Mouse (Mus musculus) neural tube, embryonic 14.5 days (tissue): ENCODE data around the gene Tmem8b. TPM values are rescaled to one million over a fixed set of nuclear protein-coding genes. Genes with fewer than 3 reads are reported as not detected.
A peak's percentile ranks its signal among the peaks of the same experiment; 100 is the strongest.

Experiments used
- ATAC-seq: fragments of 200-750 bp; cut with Nextera tagmentation; 2 replicates; pipeline ENCODE4 v1.8.0; 2017; ENCODE audit warnings: low read depth, mild to moderate bottlenecking, moderate TSS enrichment, moderate library complexity
- H3K27ac ChIP-seq: fragments of 300-500 bp; sonication (generic); 2 replicates; pipeline ENCODE4 v1.5.1; 2014; ENCODE audit warnings: low read depth, mild to moderate bottlenecking, control low read depth, low read length, moderate library complexity, mixed read lengths
- H3K27me3 ChIP-seq: fragments of 300-500 bp; sonication (generic); 2 replicates; pipeline ENCODE4 v1.6.1; 2014; ENCODE audit warnings: low read length; ENCODE audit not compliant: control insufficient read depth, insufficient read depth
- H3K36me3 ChIP-seq: fragments of 300-500 bp; sonication (generic); 2 replicates; pipeline ENCODE4 v1.6.1; 2014; ENCODE audit warnings: low read length, mixed read lengths; ENCODE audit not compliant: control insufficient read depth, insufficient read depth
- H3K4me1 ChIP-seq: fragments of 300-500 bp; sonication (generic); 2 replicates; pipeline ENCODE4 v1.6.1; 2014; ENCODE audit warnings: low read length; ENCODE audit not compliant: control insufficient read depth, insufficient read depth
- H3K4me2 ChIP-seq: fragments of 300-500 bp; sonication (generic); 2 replicates; pipeline ENCODE4 v1.6.1; 2014; ENCODE audit warnings: mild to moderate bottlenecking, low read depth, low read length, control low read depth
- H3K4me3 ChIP-seq: fragments of 300-500 bp; sonication (generic); 2 replicates; pipeline ENCODE4 v1.5.1; 2014; ENCODE audit warnings: low read depth, low read length, control low read depth, mixed read lengths
- H3K9ac ChIP-seq: fragments of 300-500 bp; sonication (generic); replicated peaks from 2 replicates; pipeline ENCODE4 v1.6.1; 2014; ENCODE audit warnings: low read depth, mild to moderate bottlenecking, control low read depth, low read length, mixed read lengths
- H3K9me3 ChIP-seq: fragments of 300-500 bp; sonication (generic); 2 replicates; pipeline ENCODE4 v1.6.1; 2016; ENCODE audit warnings: low read length; ENCODE audit not compliant: control insufficient read depth
- WGBS: fragments of 180-500 bp; shearing (Covaris S2); extraction: QIAGEN DNeasy Blood & Tissue Kit; methylation state at CpG from one replicate; pipeline ENCODE4 v1.1.7; 2014; 5-methylcytosine and 5-hydroxymethylcytosine counted together
- polyA plus RNA-seq: library from polyadenylated mRNA; unstranded; fragments of >200 nt; fragmentation: Nextera tagmentation; extraction: Ambion mirVana; gene quantifications from 2 replicates; pipeline ENCODE4 v1.2.1, GENCODE M21; 2014

Gene Tmem8b
- 11.4 and 13.3 TPM in 2 replicates for polyA plus RNA-seq

GRCm38 (mm10) chr4:43668782-43669427 lies at the start of gene Tmem8b, which contains the start of gene Fam221b:
Tmem8b (plus strand) TSS chr4:43668971.
Fam221b (minus strand) TSS chr4:43669145.
- peak; percentile 94 for ATAC-seq
- Histone ChIP-seq H3K36me3 (no peaks in the 10 kb centered on the region), H3K27ac (peak within 1 kb of the TSS; percentile 58), H3K4me1 (peaks cover 22% of the 10 kb centered on the region), H3K9me3 (no peaks in the 10 kb centered on the region), H3K4me2 (peak within 1 kb of the TSS; percentile 93), H3K4me3 (peak within 1 kb of the TSS; percentile 83), H3K27me3 (no peaks in the 10 kb centered on the region), H3K9ac (peak within 1 kb of the TSS; percentile 98)
- 1% methylated on average over 16 of the region's 41 CpGs for WGBS

- H3K9me3 ChIP-seq, result no peaks in the 10 kb centered on the region
- H3K27me3 ChIP-seq, result no peaks in the 10 kb centered on the region
- ATAC-seq, result no peak
- 88% methylated on average over 4 of the region's 4 CpGs for WGBS
- no peak overlapping the region for H3K4me2 ChIP-seq
- no peaks in the 10 kb centered on the region for H3K4me1 ChIP-seq
- H3K9ac ChIP-seq, result no peak overlapping the region
- no peaks in the 10 kb centered on the region for H3K36me3 ChIP-seq
- H3K27ac ChIP-seq, result no peak overlapping the region
- no peak overlapping the region for H3K4me3 ChIP-seq
Measured at GRCm38 (mm10) chr4:43620146-43620778, 48.5 kb upstream of the Tmem8b start.

GRCm38 (mm10) chr4:43629106-43629817 lies 39.5 kb upstream of the Tmem8b start:
- Histone ChIP-seq H3K4me2 (no peak overlapping the region; the same call in 1 of the 2 replicates), H3K9ac (no peak overlapping the region), H3K4me1 (peaks cover 29% of the 10 kb centered on the region), H3K4me3 (no peak overlapping the region), H3K36me3 (no peaks in the 10 kb centered on the region), H3K27ac (no peak overlapping the region), H3K9me3 (0 out of 2 replicates have a peak, but pooled peaks cover 3% of the 10 kb centered on the region), H3K27me3 (no peaks in the 10 kb centered on the region)
- whole genome bisulfite sequencing, result 45% methylated on average over 20 of the region's 20 CpGs
- peak; percentile 51; the same call in 1 of the 2 replicates for ATAC-seq

GRCm38 (mm10) chr4:43630030-43630581 lies 38.7 kb upstream of the Tmem8b start:
- H3K27ac ChIP-seq, result peak overlapping the region; percentile 88
- peak overlapping the region; percentile 1; the same call in 1 of the 2 replicates for H3K4me2 ChIP-seq
- H3K9ac ChIP-seq, result no peak overlapping the region
- peaks cover 29% of the 10 kb centered on the region for H3K4me1 ChIP-seq
- WGBS, result under 1% methylated on average over 5 of the region's 5 CpGs
- 0 out of 2 replicates have a peak, but pooled peaks cover 3% of the 10 kb centered on the region for H3K9me3 ChIP-seq
- H3K27me3 ChIP-seq, result no peaks in the 10 kb centered on the region
- no peak overlapping the region for H3K4me3 ChIP-seq
- ATAC-seq, result peak; percentile 55
- H3K36me3 ChIP-seq, result no peaks in the 10 kb centered on the region

- H3K27me3 ChIP-seq, result no peaks in the 10 kb centered on the region
- WGBS, result 11% methylated on average over 5 of the region's 5 CpGs
- peak overlapping the region; percentile 88 for H3K27ac ChIP-seq
- H3K4me1 ChIP-seq, result peaks cover 29% of the 10 kb centered on the region
- H3K36me3 ChIP-seq, result no peaks in the 10 kb centered on the region
- peak overlapping the region; percentile 53; the same call in 1 of the 2 replicates for H3K4me3 ChIP-seq
- H3K9me3 ChIP-seq, result no peaks in the 10 kb centered on the region
- ATAC-seq, result peak; percentile 15; the same call in 1 of the 2 replicates
- H3K9ac ChIP-seq, result no peak overlapping the region
- peak overlapping the region; percentile 93 for H3K4me2 ChIP-seq
Measured at GRCm38 (mm10) chr4:43630671-43631045, 38.1 kb upstream of the Tmem8b start.

- Histone ChIP-seq H3K9ac (peak within 1 kb of the TSS; percentile 91), H3K4me1 (peaks cover 29% of the 10 kb centered on the region), H3K4me2 (peak within 1 kb of the TSS; percentile 93), H3K4me3 (peak within 1 kb of the TSS; percentile 53), H3K9me3 (no peaks in the 10 kb centered on the region), H3K27me3 (no peaks in the 10 kb centered on the region), H3K27ac (peak within 1 kb of the TSS; percentile 88), H3K36me3 (no peaks in the 10 kb centered on the region)
- ATAC-seq, result peak; percentile 57
- under 1% methylated on average over 36 of the region's 70 CpGs for WGBS
Measured at GRCm38 (mm10) chr4:43631046-43631955, 37.5 kb upstream of the Tmem8b start, which contains the start of gene Npr2. Npr2 (plus strand) TSS chr4:43631935.

- Histone ChIP-seq H3K4me2 (peak overlapping the region; percentile 93), H3K27me3 (no peaks in the 10 kb centered on the region), H3K9me3 (no peaks in the 10 kb centered on the region), H3K9ac (peak overlapping the region; percentile 91), H3K27ac (peak overlapping the region; percentile 88), H3K4me1 (peaks cover 29% of the 10 kb centered on the region), H3K36me3 (no peaks in the 10 kb centered on the region), H3K4me3 (peak overlapping the region; percentile 53)
- peak; percentile 29 for ATAC-seq
- WGBS, result 39% methylated on average over 42 of the region's 42 CpGs
Measured at GRCm38 (mm10) chr4:43631956-43632920, 36.5 kb upstream of the Tmem8b start.
